Mouse (Mus musculus) kidney, postnatal 0 days (tissue): ENCODE data around the gene Slc16a13. TPM values are rescaled to one million over a fixed set of nuclear protein-coding genes. Genes with fewer than 3 reads are reported as not detected.

Source experiments
- ATAC-seq: fragments of 200-750 bp; cut with Nextera tagmentation; replicated peaks from 2 replicates; pipeline ENCODE4 v1.8.0; 2017; ENCODE audit warnings: low read depth, moderate number of reproducible peaks, moderate TSS enrichment, moderate library complexity; ENCODE audit not compliant: low FRiP score
- DNase-seq: peaks from one replicate; pipeline ENCODE4 v3.0.0-alpha.2; 2016; ENCODE audit warnings: low spot score
- H3K27ac ChIP-seq: fragments of 300-500 bp; sonication (generic); 2 replicates; pipeline ENCODE4 v1.5.1; 2014; ENCODE audit warnings: mild to moderate bottlenecking
- H3K27me3 ChIP-seq: fragments of 300-500 bp; sonication (generic); 2 replicates; pipeline ENCODE4 v1.6.1; 2014; ENCODE audit warnings: low read length, mixed read lengths; ENCODE audit not compliant: insufficient read depth
- H3K36me3 ChIP-seq: fragments of 300-500 bp; sonication (generic); 2 replicates; pipeline ENCODE4 v1.6.1; 2014; ENCODE audit warnings: low read length, mixed read lengths; ENCODE audit not compliant: insufficient read depth
- H3K4me1 ChIP-seq: fragments of 300-500 bp; sonication (generic); replicated peaks from 2 replicates; pipeline ENCODE4 v1.6.1; 2014; ENCODE audit warnings: antibody characterized with exemption, low read length, mixed read lengths; ENCODE audit not compliant: insufficient read depth
- H3K4me2 ChIP-seq: fragments of 300-500 bp; sonication (generic); 2 replicates; pipeline ENCODE4 v1.6.1; 2014; ENCODE audit warnings: mild to moderate bottlenecking, low read length, moderate library complexity, mixed read lengths
- H3K4me3 ChIP-seq: fragments of 300-500 bp; sonication (generic); replicated peaks from 2 replicates; pipeline ENCODE4 v1.5.1; 2014; ENCODE audit warnings: low read depth, low read length
- H3K9ac ChIP-seq: fragments of 300-500 bp; sonication (generic); 2 replicates; pipeline ENCODE4 v1.6.1; 2014; ENCODE audit warnings: low read depth, low read length
- H3K9me3 ChIP-seq: fragments of 300-500 bp; sonication (generic); replicated peaks from 2 replicates; pipeline ENCODE4 v1.6.1; 2016; ENCODE audit warnings: low read length, inconsistent platforms, mixed read lengths
- CTCF ChIP-seq: IDR thresholded peaks from 2 replicates; pipeline ENCODE4 v1.5.1; 2016; ENCODE audit warnings: antibody characterized with exemption, low read depth, mild to moderate bottlenecking, moderate library complexity
- WGBS: fragments of 180-500 bp; shearing (Covaris S2); extraction: QIAGEN DNeasy Blood & Tissue Kit; methylation state at CpG from one replicate; pipeline ENCODE4 v1.1.7; 2014; 5-methylcytosine and 5-hydroxymethylcytosine counted together
- polyA plus RNA-seq: library from polyadenylated mRNA; unstranded; fragments of >200 nt; fragmentation: Nextera tagmentation; extraction: Ambion mirVana; gene quantifications from 2 replicates; pipeline ENCODE4 v1.2.1, GENCODE M21; 2015

Slc16a13 gene
- polyA plus RNA-seq, 1 experiment from 2014 or later: 20.6 TPM

DNA sequence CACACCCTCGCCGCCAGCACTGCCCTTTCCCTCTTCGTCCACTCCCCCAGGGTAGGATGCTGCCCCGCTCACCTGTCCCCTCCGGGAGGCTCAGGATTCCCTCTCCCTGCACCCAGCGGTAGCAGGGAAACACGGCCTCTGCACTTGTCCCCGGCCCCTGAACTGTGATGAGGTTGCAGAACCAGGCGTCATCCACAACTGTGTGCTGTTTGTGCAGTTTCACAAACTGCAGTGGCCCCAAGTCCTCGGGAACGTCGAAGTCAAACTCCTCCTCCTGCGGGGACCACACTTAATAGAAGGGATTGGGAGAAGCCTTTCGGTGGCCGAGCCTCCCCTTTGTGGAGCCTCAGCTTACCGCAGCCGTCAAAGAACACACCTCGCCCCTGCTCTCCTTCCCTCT is 33.5 kb upstream of the Slc16a13 start:
- Histone ChIP-seq H3K9ac (no peak overlapping the region), H3K27ac (0 out of 2 replicates have a peak overlapping the region, but pooled peaks have one; percentile 2), H3K4me3 (peak overlapping the region; percentile 33), H3K27me3 (0 out of 2 replicates have a peak, but pooled peaks cover 14% of the 10 kb centered on the region), H3K36me3 (no peaks in the 10 kb centered on the region), H3K4me2 (peak overlapping the region; percentile 61), H3K4me1 (0 out of 2 replicates have a peak, but pooled peaks cover 2% of the 10 kb centered on the region), H3K9me3 (no peaks in the 10 kb centered on the region)
- no peak for TF ChIP-seq CTCF
- ATAC-seq (no peak), DNase-seq (no peak)
- 3% methylated on average over 18 of the region's 18 CpGs for WGBS

DNA sequence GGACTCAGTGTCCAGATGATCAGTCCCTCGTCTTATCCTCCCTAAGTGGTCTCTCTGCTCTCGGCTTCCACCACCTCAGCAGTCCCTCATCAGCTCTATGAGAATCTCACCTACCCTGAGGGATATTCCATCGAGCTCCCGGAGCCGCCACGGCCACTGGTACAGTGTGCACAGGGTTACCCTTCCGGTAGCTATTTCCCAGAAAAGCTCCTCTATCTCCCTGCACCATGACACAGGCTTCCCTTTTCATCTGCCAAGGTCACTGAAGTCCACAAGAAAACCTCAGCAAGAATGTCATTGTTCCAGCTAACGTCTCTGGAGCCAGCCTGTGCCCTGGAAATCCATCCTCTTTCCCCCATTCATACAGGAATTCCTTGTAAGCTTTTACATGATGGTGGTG is 31.0 kb upstream of the Slc16a13 start:
- no peak for TF ChIP-seq CTCF
- DNase-seq (no peak), ATAC-seq (no peak)
- H3K4me3 ChIP-seq: no peak overlapping the region
- H3K9me3 ChIP-seq: no peaks in the 10 kb centered on the region
- H3K27ac ChIP-seq: no peak overlapping the region
- no peaks in the 10 kb centered on the region for H3K36me3 ChIP-seq
- H3K27me3 ChIP-seq: 0 out of 2 replicates have a peak, but pooled peaks cover 14% of the 10 kb centered on the region
- 71% methylated on average over 8 of the region's 8 CpGs for WGBS
- H3K9ac ChIP-seq: no peak overlapping the region
- no peak overlapping the region for H3K4me2 ChIP-seq
- H3K4me1 ChIP-seq: 0 out of 2 replicates have a peak, but pooled peaks cover 2% of the 10 kb centered on the region

DNA sequence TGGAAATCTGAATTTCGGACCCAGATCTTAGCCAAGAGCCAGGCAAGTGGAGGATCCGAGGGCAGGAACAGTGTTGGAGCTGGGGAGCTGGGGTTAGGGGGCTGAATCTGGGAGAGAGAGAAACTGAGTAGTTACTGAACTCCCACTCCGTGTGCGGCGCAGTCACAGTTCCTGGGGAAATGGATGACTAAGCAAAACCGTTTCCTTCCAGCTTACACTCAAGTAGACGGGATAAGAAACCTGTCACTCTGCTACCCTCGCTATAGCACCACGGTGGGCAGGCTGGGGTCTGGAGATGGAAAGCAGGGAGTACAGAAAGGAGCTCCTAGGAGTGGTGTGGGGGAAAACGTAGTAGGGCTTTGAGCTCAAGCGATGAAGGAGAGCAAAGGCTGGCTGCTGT is 29.3 kb upstream of the Slc16a13 start:
- ATAC-seq: no peak
- no peak overlapping the region for H3K27ac ChIP-seq
- H3K9ac ChIP-seq: no peak overlapping the region
- H3K36me3 ChIP-seq: no peaks in the 10 kb centered on the region
- 67% methylated on average over 11 of the region's 11 CpGs for WGBS
- H3K4me2 ChIP-seq: no peak overlapping the region
- no peak for DNase-seq
- 0 out of 2 replicates have a peak, but pooled peaks cover 14% of the 10 kb centered on the region for H3K27me3 ChIP-seq
- H3K4me3 ChIP-seq: no peak overlapping the region
- no peak for TF ChIP-seq CTCF
- no peaks in the 10 kb centered on the region for H3K9me3 ChIP-seq
- H3K4me1 ChIP-seq: 0 out of 2 replicates have a peak, but pooled peaks cover 2% of the 10 kb centered on the region

DNA sequence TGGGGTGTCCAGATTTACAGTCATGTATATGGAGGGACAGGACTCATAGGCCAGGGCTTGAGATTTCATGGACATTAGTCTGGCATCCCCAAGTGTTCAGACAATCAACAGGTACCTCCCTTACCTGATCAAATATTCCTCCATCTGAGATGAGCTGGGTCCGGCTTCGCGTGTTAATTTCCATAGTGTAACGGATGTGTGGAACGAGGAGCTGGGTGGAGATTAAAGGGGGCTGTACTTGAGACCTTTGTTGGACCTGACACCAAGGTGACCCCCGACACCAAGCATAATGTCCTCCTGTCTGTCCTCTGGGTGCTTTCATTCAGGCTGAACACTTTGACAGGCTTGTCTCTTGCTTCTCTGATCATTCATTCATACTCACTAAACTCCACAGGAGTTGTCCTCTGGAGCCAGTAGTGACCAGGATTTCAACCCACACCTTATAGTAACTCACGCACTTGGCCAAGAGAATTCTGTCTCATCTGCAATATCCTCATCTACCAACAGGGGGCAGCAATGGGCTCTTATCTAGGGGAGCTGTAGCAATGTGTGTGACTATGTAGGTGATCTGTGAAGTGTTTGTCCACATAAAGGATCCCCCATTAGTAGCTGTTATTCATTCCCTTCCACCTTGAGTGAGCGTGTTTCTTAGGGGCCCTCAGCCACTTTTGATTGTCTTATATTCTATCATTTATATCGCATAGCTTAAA is 26.4 kb upstream of the Slc16a13 start:
- no peaks in the 10 kb centered on the region for H3K27me3 ChIP-seq
- H3K36me3 ChIP-seq: no peaks in the 10 kb centered on the region
- DNase-seq: peak; percentile 72
- H3K9me3 ChIP-seq: no peaks in the 10 kb centered on the region
- no peak overlapping the region for H3K27ac ChIP-seq
- H3K4me2 ChIP-seq: no peak overlapping the region
- peak; percentile 95 for TF ChIP-seq CTCF
- ATAC-seq: no peak
- H3K9ac ChIP-seq: no peak overlapping the region
- no peak overlapping the region for H3K4me3 ChIP-seq
- H3K4me1 ChIP-seq: no peaks in the 10 kb centered on the region
- WGBS: 49% methylated on average over 9 of the region's 9 CpGs

DNA sequence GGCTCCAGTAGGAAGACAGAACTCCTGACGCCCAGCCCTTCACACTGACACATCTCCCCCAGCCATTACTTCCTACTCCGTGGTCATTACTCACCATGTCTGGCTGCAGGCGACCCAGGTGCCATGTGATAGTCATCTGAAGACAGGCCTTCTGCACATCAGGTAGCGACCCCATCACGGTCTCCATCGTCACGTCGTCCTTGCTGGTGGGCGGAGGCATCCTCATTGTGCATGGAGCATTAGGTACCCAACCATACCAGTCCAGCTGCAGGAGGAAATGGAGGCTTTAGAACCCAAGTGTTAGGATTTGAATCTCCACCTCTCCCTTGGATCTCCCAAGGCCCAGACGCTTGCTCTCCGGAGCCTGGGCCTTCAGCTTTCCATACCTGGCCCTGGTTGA is 21.7 kb upstream of the Slc16a13 start:
- no peaks in the 10 kb centered on the region for H3K36me3 ChIP-seq
- H3K27ac ChIP-seq: no peak overlapping the region
- ATAC-seq (no peak), DNase-seq (no peak)
- H3K9me3 ChIP-seq: no peaks in the 10 kb centered on the region
- no peak overlapping the region for H3K9ac ChIP-seq
- no peak overlapping the region for H3K4me2 ChIP-seq
- no peak overlapping the region for H3K4me3 ChIP-seq
- TF ChIP-seq CTCF: no peak
- H3K4me1 ChIP-seq: peaks cover 7% of the 10 kb centered on the region
- no peaks in the 10 kb centered on the region for H3K27me3 ChIP-seq
- 65% methylated on average over 11 of the region's 11 CpGs for WGBS

DNA sequence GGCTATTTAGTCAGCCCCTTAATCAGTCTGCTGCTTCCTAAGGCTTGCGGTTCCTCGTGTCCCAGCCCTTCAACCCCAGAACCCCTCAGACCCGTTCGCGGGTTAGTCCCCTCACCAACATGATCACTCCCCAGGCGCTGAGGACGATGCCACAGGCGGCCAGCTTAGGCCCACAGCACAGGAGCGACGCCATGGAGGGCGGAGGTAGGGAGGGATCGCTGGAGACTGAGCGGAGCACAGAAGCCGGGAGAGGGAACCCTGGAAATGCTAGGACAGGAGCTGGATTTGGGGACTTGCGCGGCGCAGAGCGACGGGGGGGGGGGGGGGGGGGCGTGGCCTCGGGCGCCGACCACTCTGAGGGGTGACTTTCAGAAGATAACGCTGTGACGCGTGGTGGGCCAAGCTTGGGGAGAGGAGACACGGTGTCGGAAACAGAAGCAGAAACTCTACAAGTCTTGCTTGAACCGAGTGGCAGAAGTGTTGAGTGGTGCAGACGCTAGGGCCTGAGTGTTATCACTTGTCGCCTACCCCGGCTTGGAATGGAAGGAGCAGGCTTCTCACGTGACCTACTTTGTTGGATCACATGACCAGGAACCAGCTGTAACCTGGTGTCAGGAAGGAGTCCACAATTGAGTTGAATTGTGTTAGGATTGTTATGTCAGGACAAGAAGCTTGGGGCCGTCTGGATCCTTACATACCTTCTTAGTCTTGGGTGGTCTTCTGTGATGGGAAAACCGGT is 18.8 kb upstream of the Slc16a13 start, which contains the start of the genes Gm21988 and Rnasek:
Gm21988 (minus strand) TSS at position 290 of the 739 bp plus-strand sequence.
Rnasek (minus strand) TSS at position 302 of the 739 bp plus-strand sequence.
- peak; percentile 31 for ATAC-seq

More for the DNA sequence above, 18.8 kb upstream of the Slc16a13 start, which contains the start of the genes Gm21988 and Rnasek:
- Histone ChIP-seq H3K9ac (peak within 1 kb of the TSS; percentile 73), H3K36me3 (peaks cover 8% of the 10 kb centered on the region; the same call in 1 of the 2 replicates), H3K4me1 (peaks cover 14% of the 10 kb centered on the region), H3K4me2 (peak within 1 kb of the TSS; percentile 93), H3K27ac (peak within 1 kb of the TSS; percentile 95), H3K9me3 (no peaks in the 10 kb centered on the region), H3K4me3 (peak within 1 kb of the TSS; percentile 71), H3K27me3 (no peaks in the 10 kb centered on the region)
- DNase-seq: peak; percentile 96
- TF ChIP-seq CTCF: no peak
- under 1% methylated on average over 34 of the region's 35 CpGs for WGBS
